Mouse (Mus musculus) liver, adult 10 weeks (tissue): Measurements from ENCODE around the gene Tmem167. TPM values are rescaled to one million over a fixed set of nuclear protein-coding genes. Genes with fewer than 3 reads are reported as not detected.

Source experiments
- polyA plus RNA-seq: library from polyadenylated mRNA; stranded (reverse); fragments of 350-450 nt; fragmentation: Illumina TruSeq; extraction: RNeasy Lipid Tissue Mini Kit (QIAGEN cat#74804); gene quantifications from one replicate; pipeline ENCODE4 v1.2.3, GENCODE M21; 2014; ENCODE audit warnings: low read depth, low replicate concordance

Gene Tmem167
- polyA plus RNA-seq = 29.0 TPM

DNA sequence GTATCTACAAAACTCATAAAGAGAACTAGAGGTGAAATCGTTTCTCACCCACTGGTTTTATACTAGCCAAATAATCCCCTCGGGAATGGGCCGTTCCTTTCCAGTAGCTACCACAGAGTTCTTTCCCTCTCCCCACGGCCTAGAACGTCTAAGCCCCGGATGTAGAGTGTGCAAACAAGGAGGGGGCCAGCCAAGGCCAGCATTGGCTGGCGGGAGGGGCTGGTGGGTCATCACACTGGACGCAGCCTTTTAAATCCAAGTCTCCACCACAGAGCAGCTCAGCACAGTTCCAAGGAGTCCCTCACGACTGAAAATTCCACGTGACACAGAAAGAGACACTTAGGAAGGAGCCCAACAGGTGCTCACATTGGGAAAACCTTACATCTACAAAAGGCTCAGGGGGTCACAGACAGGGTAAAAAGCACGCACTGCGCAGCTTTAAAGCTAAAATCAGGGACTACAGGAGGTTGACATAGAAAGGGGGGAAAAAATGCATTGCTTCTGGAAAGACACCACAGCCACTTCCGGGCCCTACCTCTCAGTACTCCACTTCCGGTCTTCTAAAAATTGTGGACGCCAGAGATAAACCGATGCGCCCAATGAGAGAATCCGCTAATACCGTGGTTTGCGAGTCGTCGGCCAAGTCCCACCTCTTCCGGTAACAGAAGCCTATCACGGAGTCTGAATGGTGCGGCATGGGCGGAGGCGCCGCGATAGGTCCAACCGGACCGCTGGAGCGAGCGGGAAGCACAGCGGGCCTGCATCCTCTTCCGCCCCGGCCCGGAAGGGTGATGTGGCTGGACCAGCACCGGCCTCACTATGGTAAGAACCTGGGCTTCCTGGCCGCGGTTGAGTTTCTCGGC, at the start of gene Tmem167, which contains the start of gene Xrcc4:
TSS of gene Tmem167 (plus strand) at position 162 of the 863 bp plus-strand sequence.
TSS of gene Xrcc4 (minus strand) at position 647 of the 863 bp plus-strand sequence.

Other genes with a start within 250 kb of the Tmem167 start
- gene Xrcc4, start 485 bp downstream of the Tmem167 start, polyA plus RNA-seq = 23.3 TPM